Mouse (Mus musculus) heart, adult 11 months (tissue): ENCODE measurements around the gene Pfn3.

Source experiments
- DNase-seq: peaks from one replicate; pipeline ENCODE4 v3.0.0; 2022

The Pfn3 gene

GRCm38 (mm10) chr13:55429226-55429888 lies 14.3 kb upstream of the Pfn3 start:
- DNase-seq: peak; percentile 99

- no peak for DNase-seq
Measured at GRCm38 (mm10) chr13:55426613-55427012, 11.6 kb upstream of the Pfn3 start, which contains the start of gene F12. F12 (minus strand) TSS chr13:55426793.

- peak; percentile 98 for DNase-seq
Measured at GRCm38 (mm10) chr13:55420933-55421800, 6.1 kb upstream of the Pfn3 start.

GRCm38 (mm10) chr13:55420018-55420932 lies 5.2 kb upstream of the Pfn3 start:
- peak; percentile 93 for DNase-seq

- no peak for DNase-seq
Measured at GRCm38 (mm10) chr13:55419142-55419541, 4.1 kb upstream of the Pfn3 start.

- DNase-seq: peak; percentile 99
Measured at GRCm38 (mm10) chr13:55418004-55418403, 3.0 kb upstream of the Pfn3 start.

GRCm38 (mm10) chr13:55413333-55413732 lies 1.7 kb downstream of the Pfn3 start:
- DNase-seq: no peak

GRCm38 (mm10) chr13:55412643-55413307 lies 2.3 kb downstream of the Pfn3 start:
- DNase-seq: no peak

GRCm38 (mm10) chr13:55411826-55412225 lies 3.2 kb downstream of the Pfn3 start:
- DNase-seq: no peak

GRCm38 (mm10) chr13:55408546-55409120 lies 6.4 kb downstream of the Pfn3 start:
- no peak for DNase-seq

GRCm38 (mm10) chr13:55407341-55407740 lies 7.7 kb downstream of the Pfn3 start:
- no peak for DNase-seq

GRCm38 (mm10) chr13:55405783-55406390 lies 9.1 kb downstream of the Pfn3 start:
- no peak for DNase-seq

GRCm38 (mm10) chr13:55404853-55405782 lies 9.9 kb downstream of the Pfn3 start:
- peak; percentile 97 for DNase-seq

- no peak for DNase-seq
Measured at GRCm38 (mm10) chr13:55403935-55404852, 10.8 kb downstream of the Pfn3 start.

GRCm38 (mm10) chr13:55403266-55403665 lies 11.8 kb downstream of the Pfn3 start:
- no peak for DNase-seq

GRCm38 (mm10) chr13:55400039-55400346 lies 15.0 kb downstream of the Pfn3 start:
- no peak for DNase-seq

- DNase-seq: no peak
Measured at GRCm38 (mm10) chr13:55399300-55400038, 15.6 kb downstream of the Pfn3 start.

GRCm38 (mm10) chr13:55398088-55398487 lies 16.9 kb downstream of the Pfn3 start, which contains the start of gene Slc34a1:
Slc34a1 (plus strand) TSS chr13:55398187.
- no peak for DNase-seq

- DNase-seq: no peak
Measured at GRCm38 (mm10) chr13:55392933-55393332, 22.1 kb downstream of the Pfn3 start.
